Mouse (Mus musculus): ENCODE measurements around the gene Gstt1. TPM values are rescaled to one million over a fixed set of nuclear protein-coding genes. Genes with fewer than 3 reads are reported as not detected.

Gstt1 gene
- polyA plus RNA-seq, 1 experiment from 2014 or later: 77.5 TPM

DNA sequence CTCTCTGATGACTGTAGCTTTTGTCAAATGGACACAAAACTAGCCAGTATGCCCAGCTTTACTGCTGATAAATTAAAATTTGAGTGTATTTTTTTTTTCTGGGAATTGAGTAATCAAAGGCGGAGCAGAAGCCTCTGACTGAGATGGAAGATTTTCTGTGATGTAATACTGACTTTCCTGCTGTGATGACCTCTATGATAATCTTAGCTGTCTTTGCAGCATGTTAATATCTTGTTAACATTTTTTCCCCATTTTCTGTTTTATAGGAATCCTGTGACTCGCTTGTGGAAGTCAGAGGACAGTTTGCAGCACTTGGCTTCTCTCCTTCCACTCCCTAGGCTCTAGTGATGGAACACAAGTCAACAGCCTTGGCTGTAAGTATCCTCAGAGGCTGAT, 31.9 kb upstream of the Gstt1 start:
- no peak overlapping the region for H3K9ac ChIP-seq (replicated peaks)
- no peak for ATAC-seq

DNA sequence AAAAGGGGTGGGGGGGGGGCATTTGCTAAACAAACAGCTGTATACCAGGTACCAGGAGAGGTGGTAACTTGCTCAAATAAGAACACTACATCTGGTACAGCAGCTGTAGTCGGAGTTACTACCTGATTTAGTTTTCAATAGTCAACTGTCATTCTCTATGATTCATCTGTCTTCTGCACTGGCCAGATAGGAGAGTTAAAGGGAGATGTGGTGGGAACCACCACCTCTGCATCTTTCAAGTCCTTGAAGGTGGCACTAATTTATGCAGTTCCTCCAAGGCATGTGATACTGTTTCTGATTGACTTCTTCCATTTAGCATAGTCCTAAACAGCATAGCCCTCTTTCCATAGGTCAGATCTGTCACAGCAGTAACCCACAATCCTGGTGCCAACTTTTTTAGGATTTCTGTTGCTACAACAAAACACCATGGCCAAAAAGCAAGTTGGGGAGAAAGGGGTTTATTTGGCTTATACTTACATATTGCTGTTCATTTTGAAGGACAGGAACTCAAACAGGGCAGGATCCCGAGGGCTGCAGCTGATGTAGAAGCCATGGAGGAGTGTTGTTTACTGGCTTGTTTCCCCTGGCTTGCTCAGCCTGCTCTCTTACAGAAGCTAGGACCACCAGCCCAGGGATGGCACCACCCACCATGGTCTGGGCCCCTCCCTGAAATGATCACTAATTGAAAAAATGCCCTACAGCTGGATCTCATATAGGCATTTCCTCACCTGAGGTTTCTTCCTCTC, 31.3 kb upstream of the Gstt1 start:
- Histone ChIP-seq H3K27ac (ENCODE audit: low read depth) (no peak overlapping the region), H3K4me1 (ENCODE audit: insufficient read depth) (peaks cover 29% of the 10 kb centered on the region), H3K9me3 (ENCODE audit: low read length) (no peaks in the 10 kb centered on the region), H3K27me3 (ENCODE audit: insufficient read depth, low read length) (no peaks in the 10 kb centered on the region), H3K9ac (replicated peaks) (no peak overlapping the region), H3K4me2 (ENCODE audit: low read depth, low read length) (no peak overlapping the region), H3K36me3 (replicated peaks; ENCODE audit: insufficient read depth, low read length) (no peaks in the 10 kb centered on the region), H3K4me3 (ENCODE audit: low read depth, low read length) (no peak overlapping the region)
- TF ChIP-seq CTCF (IDR thresholded peaks at IDR 0.05; ENCODE audit: low read depth) (no peak), EP300 (IDR thresholded peaks at IDR 0.05; ENCODE audit: low read depth) (no peak)
- no peak for ATAC-seq
- 72% methylated on average over 2 of the region's 2 CpGs for WGBS (ENCODE audit: insufficient replicate concordance)
- DNase-seq: no peak

More for the DNA sequence above, 31.9 kb upstream of the Gstt1 start:
- H3K27me3 ChIP-seq (ENCODE audit: insufficient read depth, low read length): no peaks in the 10 kb centered on the region
- H3K4me3 ChIP-seq (ENCODE audit: low read depth, low read length): no peak overlapping the region
- no peak for TF ChIP-seq CTCF (IDR thresholded peaks at IDR 0.05; ENCODE audit: low read depth)
- no peak for DNase-seq
- H3K4me2 ChIP-seq (ENCODE audit: low read depth, low read length): no peak overlapping the region
- H3K36me3 ChIP-seq (replicated peaks; ENCODE audit: insufficient read depth, low read length): no peaks in the 10 kb centered on the region
- WGBS (ENCODE audit: insufficient replicate concordance): 68% methylated on average over 2 of the region's 2 CpGs
- peaks cover 34% of the 10 kb centered on the region for H3K4me1 ChIP-seq (ENCODE audit: insufficient read depth)
- H3K9me3 ChIP-seq (ENCODE audit: low read length): no peaks in the 10 kb centered on the region
- H3K27ac ChIP-seq (ENCODE audit: low read depth): no peak overlapping the region

DNA sequence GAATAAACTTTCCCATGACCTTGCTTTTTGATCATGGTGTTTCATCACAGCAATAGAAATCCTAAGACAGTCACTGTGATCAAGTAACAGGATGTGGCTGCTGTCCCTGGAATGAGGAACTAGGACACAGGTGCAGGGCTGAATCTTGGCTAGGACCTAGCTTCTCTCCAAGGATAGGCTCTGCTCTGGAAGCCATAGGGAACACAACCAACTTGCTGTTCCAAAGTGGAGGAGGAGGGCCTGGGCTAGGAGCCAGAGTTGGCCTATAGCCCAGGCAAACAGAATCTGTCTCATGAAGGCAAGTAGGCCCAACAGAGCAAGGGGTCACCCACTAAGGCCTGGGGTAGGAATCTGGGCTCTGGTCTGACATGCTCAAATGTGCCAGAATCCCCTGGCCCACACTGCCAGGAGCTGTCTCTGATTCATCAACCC, 30.1 kb upstream of the Gstt1 start:
- Histone ChIP-seq H3K9ac (replicated peaks) (no peak overlapping the region), H3K4me1 (ENCODE audit: insufficient read depth) (peaks cover 19% of the 10 kb centered on the region), H3K4me2 (ENCODE audit: low read depth, low read length) (no peak overlapping the region), H3K36me3 (replicated peaks; ENCODE audit: insufficient read depth, low read length) (no peaks in the 10 kb centered on the region), H3K27ac (ENCODE audit: low read depth) (peak overlapping the region; percentile 44), H3K4me3 (ENCODE audit: low read depth, low read length) (no peak overlapping the region), H3K9me3 (ENCODE audit: low read length) (no peaks in the 10 kb centered on the region), H3K27me3 (ENCODE audit: insufficient read depth, low read length) (no peaks in the 10 kb centered on the region)
- DNase-seq (peak; percentile 48), ATAC-seq (peak; percentile 52; the same call in 1 of the 2 replicates)
- TF ChIP-seq CTCF (IDR thresholded peaks at IDR 0.05; ENCODE audit: low read depth): no peak

DNA sequence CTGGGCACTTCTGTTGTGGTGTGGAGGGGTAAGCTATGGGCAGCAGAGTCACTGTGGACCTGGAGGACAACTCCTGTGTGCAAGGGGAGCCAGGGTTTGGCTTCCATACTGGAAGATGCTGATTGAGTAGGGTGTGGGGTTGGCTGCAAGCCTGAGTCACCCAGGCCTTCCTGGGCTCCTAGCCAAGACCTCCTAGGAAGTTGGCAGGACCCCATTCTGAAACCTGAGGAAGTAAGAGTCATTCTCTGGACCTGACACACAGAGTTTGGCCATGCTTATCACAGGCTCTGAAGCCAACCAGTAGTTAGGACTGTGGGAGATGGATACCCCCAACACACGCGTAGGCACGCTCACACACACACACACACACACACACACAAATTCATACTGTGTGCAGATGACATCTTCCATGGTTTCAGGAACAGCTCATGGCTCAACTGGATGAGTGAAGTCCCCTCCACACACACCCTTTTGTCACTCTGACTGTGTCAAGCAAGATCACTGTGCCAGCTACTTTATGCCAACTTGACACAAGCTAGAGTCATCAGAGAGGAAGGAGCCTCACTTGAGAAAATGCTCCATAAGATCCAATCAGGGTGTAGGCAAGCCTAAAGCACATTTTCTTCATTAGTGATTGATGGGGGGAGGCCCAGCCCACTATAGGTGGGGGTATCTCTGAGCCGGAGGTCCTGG, 29.4 kb upstream of the Gstt1 start:
- TF ChIP-seq CTCF (IDR thresholded peaks at IDR 0.05; ENCODE audit: low read depth): no peak
- no peak for TF ChIP-seq EP300 (IDR thresholded peaks at IDR 0.05; ENCODE audit: low read depth)
- Histone ChIP-seq H3K27me3 (ENCODE audit: insufficient read depth, low read length) (no peaks in the 10 kb centered on the region), H3K4me2 (ENCODE audit: low read depth, low read length) (no peak overlapping the region), H3K36me3 (replicated peaks; ENCODE audit: insufficient read depth, low read length) (no peaks in the 10 kb centered on the region), H3K9me3 (ENCODE audit: low read length) (no peaks in the 10 kb centered on the region), H3K4me3 (ENCODE audit: low read depth, low read length) (no peak overlapping the region), H3K9ac (replicated peaks) (no peak overlapping the region), H3K4me1 (ENCODE audit: insufficient read depth) (peaks cover 14% of the 10 kb centered on the region; the same call in 1 of the 2 replicates), H3K27ac (ENCODE audit: low read depth) (peak overlapping the region; percentile 44; the same call in 1 of the 2 replicates)
- ATAC-seq (no peak), DNase-seq (no peak)
- WGBS (ENCODE audit: insufficient replicate concordance): 86% methylated on average over 4 of the region's 4 CpGs

DNA sequence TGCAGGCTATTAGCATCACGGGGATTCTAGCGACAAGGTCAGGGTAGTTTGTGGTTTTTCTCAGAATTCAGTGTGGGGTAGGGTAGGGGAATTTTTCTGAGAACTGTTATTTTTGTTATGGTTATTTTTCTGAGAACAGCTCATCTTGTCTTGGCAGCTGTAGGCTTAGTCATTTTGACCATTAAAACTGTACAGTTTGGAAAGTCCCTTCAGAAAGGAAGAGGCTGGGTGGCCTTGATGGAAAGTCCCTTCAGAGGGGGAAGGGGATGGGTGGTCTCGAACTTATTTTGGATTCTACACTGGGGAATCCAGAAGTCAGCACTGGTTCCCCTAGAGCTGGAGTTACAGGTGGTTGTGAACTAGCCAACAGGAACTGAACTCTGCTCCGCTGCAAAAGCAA, 26.1 kb upstream of the Gstt1 start:
- H3K27me3 ChIP-seq (ENCODE audit: insufficient read depth, low read length): no peaks in the 10 kb centered on the region
- WGBS (ENCODE audit: insufficient replicate concordance): 68% methylated on average over 4 of the region's 4 CpGs

DNA sequence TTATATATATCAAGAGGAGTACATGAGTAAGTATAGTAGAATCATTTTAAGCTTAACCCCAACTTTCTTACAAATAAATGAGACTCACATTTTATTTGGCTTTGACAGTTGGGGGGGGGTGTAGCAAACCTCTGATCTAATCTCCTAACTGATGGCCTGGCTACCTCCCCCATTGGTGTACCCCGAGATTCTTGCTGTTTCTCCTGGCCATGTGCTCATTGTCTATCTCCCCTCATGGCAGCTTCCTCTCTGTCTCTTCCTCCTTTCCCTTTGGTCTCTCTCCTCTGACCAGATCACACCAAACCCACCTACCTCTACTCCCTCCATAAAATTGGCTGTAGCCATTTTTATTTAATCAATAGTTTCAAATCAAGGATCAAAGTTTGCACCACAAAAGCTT, 25.4 kb upstream of the Gstt1 start:
- no peak overlapping the region for H3K27ac ChIP-seq (ENCODE audit: low read depth)
- ATAC-seq (no peak), DNase-seq (no peak)
- 50% methylated on average over 1 of the region's 1 CpGs for WGBS (ENCODE audit: insufficient replicate concordance)
- TF ChIP-seq EP300 (IDR thresholded peaks at IDR 0.05; ENCODE audit: low read depth) (no peak), CTCF (IDR thresholded peaks at IDR 0.05; ENCODE audit: low read depth) (no peak)
- peaks cover 9% of the 10 kb centered on the region; the same call in 1 of the 2 replicates for H3K4me1 ChIP-seq (ENCODE audit: insufficient read depth)
- no peaks in the 10 kb centered on the region for H3K27me3 ChIP-seq (ENCODE audit: insufficient read depth, low read length)
- H3K9ac ChIP-seq (replicated peaks): no peak overlapping the region
- H3K4me3 ChIP-seq (ENCODE audit: low read depth, low read length): no peak overlapping the region
- H3K4me2 ChIP-seq (ENCODE audit: low read depth, low read length): no peak overlapping the region
- no peaks in the 10 kb centered on the region for H3K9me3 ChIP-seq (ENCODE audit: low read length)
- H3K36me3 ChIP-seq (replicated peaks; ENCODE audit: insufficient read depth, low read length): no peaks in the 10 kb centered on the region

More for the DNA sequence above, 26.1 kb upstream of the Gstt1 start:
- no peak overlapping the region for H3K9ac ChIP-seq (replicated peaks)
- no peak for DNase-seq
- no peaks in the 10 kb centered on the region for H3K9me3 ChIP-seq (ENCODE audit: low read length)
- no peaks in the 10 kb centered on the region for H3K36me3 ChIP-seq (replicated peaks; ENCODE audit: insufficient read depth, low read length)
- ATAC-seq: no peak
- H3K27ac ChIP-seq (ENCODE audit: low read depth): no peak overlapping the region
- TF ChIP-seq CTCF (IDR thresholded peaks at IDR 0.05; ENCODE audit: low read depth) (no peak), EP300 (IDR thresholded peaks at IDR 0.05; ENCODE audit: low read depth) (no peak)
- H3K4me2 ChIP-seq (ENCODE audit: low read depth, low read length): no peak overlapping the region
- peaks cover 10% of the 10 kb centered on the region; the same call in 1 of the 2 replicates for H3K4me1 ChIP-seq (ENCODE audit: insufficient read depth)
- H3K4me3 ChIP-seq (ENCODE audit: low read depth, low read length): no peak overlapping the region

All from liver, postnatal 0 days (tissue).